Mouse (Mus musculus) testis, adult 2 months (tissue): ENCODE data around the gene Rgs7. TPM values are rescaled to one million over a fixed set of nuclear protein-coding genes. Genes with fewer than 3 reads are reported as not detected.

Experiments
- H3K27ac ChIP-seq: fragments of 200-500 bp; 2 replicates; pipeline ENCODE4 v1.5.1; 2012; ENCODE audit warnings: low read depth, low read length; ENCODE audit not compliant: control insufficient read depth, insufficient read depth
- H3K27me3 ChIP-seq: fragments of 200-500 bp; 2 replicates; pipeline ENCODE4 v1.6.1; 2012; ENCODE audit warnings: mild to moderate bottlenecking, low read length, moderate library complexity; ENCODE audit not compliant: control insufficient read depth, insufficient read depth
- H3K36me3 ChIP-seq: fragments of 200-500 bp; 2 replicates; pipeline ENCODE4 v1.6.1; 2012; ENCODE audit warnings: mild to moderate bottlenecking, low read length; ENCODE audit not compliant: control insufficient read depth, insufficient read depth
- H3K4me1 ChIP-seq: fragments of 200-500 bp; 2 replicates; pipeline ENCODE4 v1.6.1; 2012; ENCODE audit warnings: low read length; ENCODE audit not compliant: control insufficient read depth, insufficient read depth
- H3K4me3 ChIP-seq: fragments of 200-500 bp; 2 replicates; pipeline ENCODE4 v1.5.1; 2012; ENCODE audit warnings: low read depth, mild to moderate bottlenecking, low read length, moderate library complexity, mixed read lengths; ENCODE audit not compliant: control insufficient read depth
- CTCF ChIP-seq: fragments of 200-500 bp; IDR thresholded peaks from 2 replicates; pipeline ENCODE4 v1.5.1; 2012; ENCODE audit warnings: low read depth, mild to moderate bottlenecking, inconsistent platforms, low read length, moderate library complexity; ENCODE audit not compliant: control insufficient read depth, insufficient read depth, insufficient replicate concordance
- POLR2A ChIP-seq: fragments of 200-500 bp; IDR thresholded peaks from 2 replicates; pipeline ENCODE4 v1.6.1; 2012; ENCODE audit warnings: low read depth, mild to moderate bottlenecking, inconsistent platforms, low read length, moderate library complexity; ENCODE audit not compliant: control insufficient read depth
- polyA plus RNA-seq: library from polyadenylated mRNA; depleted of rRNA; stranded (reverse); fragments of >200 nt; gene quantifications from 2 replicates; pipeline ENCODE4 v1.2.3, GENCODE M21; 2012

Rgs7 gene
- polyA plus RNA-seq, 1 experiment: 0.15 TPM

GRCm38 (mm10) chr1:175336191-175336590 is 156.1 kb downstream of the Rgs7 start:
- no peaks in the 10 kb centered on the region for H3K27me3 ChIP-seq
- TF ChIP-seq CTCF: no peak
- TF ChIP-seq POLR2A: no peak

GRCm38 (mm10) chr1:175333041-175333854 is 159.1 kb downstream of the Rgs7 start:
- H3K27ac ChIP-seq: no peak overlapping the region
- H3K36me3 ChIP-seq: no peaks in the 10 kb centered on the region
- no peak for TF ChIP-seq POLR2A
- no peak for TF ChIP-seq CTCF
- no peaks in the 10 kb centered on the region for H3K27me3 ChIP-seq
- no peaks in the 10 kb centered on the region for H3K4me1 ChIP-seq
- no peak overlapping the region for H3K4me3 ChIP-seq

More at GRCm38 (mm10) chr1:175336191-175336590, 156.1 kb downstream of the Rgs7 start:
- H3K36me3 ChIP-seq: no peaks in the 10 kb centered on the region
- no peaks in the 10 kb centered on the region for H3K4me1 ChIP-seq
- no peak overlapping the region for H3K4me3 ChIP-seq
- H3K27ac ChIP-seq: no peak overlapping the region

GRCm38 (mm10) chr1:175329934-175330471 is 162.3 kb downstream of the Rgs7 start:
- no peak overlapping the region for H3K27ac ChIP-seq
- TF ChIP-seq CTCF (no peak), POLR2A (no peak)
- H3K4me3 ChIP-seq: no peak overlapping the region
- no peaks in the 10 kb centered on the region for H3K27me3 ChIP-seq
- no peaks in the 10 kb centered on the region for H3K4me1 ChIP-seq
- no peaks in the 10 kb centered on the region for H3K36me3 ChIP-seq

GRCm38 (mm10) chr1:175322781-175323180 is 169.5 kb downstream of the Rgs7 start:
- Histone ChIP-seq H3K27ac (no peak overlapping the region), H3K27me3 (no peaks in the 10 kb centered on the region), H3K4me3 (no peak overlapping the region), H3K36me3 (no peaks in the 10 kb centered on the region), H3K4me1 (no peaks in the 10 kb centered on the region)
- no peak for TF ChIP-seq CTCF
- TF ChIP-seq POLR2A: no peak

GRCm38 (mm10) chr1:175319205-175319604 is 173.1 kb downstream of the Rgs7 start:
- Histone ChIP-seq H3K27me3 (no peaks in the 10 kb centered on the region), H3K36me3 (no peaks in the 10 kb centered on the region), H3K4me1 (no peaks in the 10 kb centered on the region), H3K27ac (no peak overlapping the region), H3K4me3 (no peak overlapping the region)
- TF ChIP-seq CTCF: no peak
- TF ChIP-seq POLR2A: no peak

GRCm38 (mm10) chr1:175317264-175317663 is 175.0 kb downstream of the Rgs7 start:
- Histone ChIP-seq H3K36me3 (no peaks in the 10 kb centered on the region), H3K27ac (no peak overlapping the region), H3K4me3 (no peak overlapping the region), H3K4me1 (no peaks in the 10 kb centered on the region), H3K27me3 (no peaks in the 10 kb centered on the region)
- TF ChIP-seq POLR2A (no peak), CTCF (no peak)

- TF ChIP-seq POLR2A (no peak), CTCF (no peak)
- Histone ChIP-seq H3K4me3 (no peak overlapping the region), H3K27me3 (no peaks in the 10 kb centered on the region), H3K27ac (no peak overlapping the region), H3K36me3 (no peaks in the 10 kb centered on the region), H3K4me1 (no peaks in the 10 kb centered on the region)
These were observed 184.7 kb downstream of the Rgs7 start for GRCm38 (mm10) chr1:175307604-175308003.

- no peak for TF ChIP-seq POLR2A
- TF ChIP-seq CTCF: no peak
- Histone ChIP-seq H3K27me3 (no peaks in the 10 kb centered on the region), H3K4me3 (no peak overlapping the region), H3K27ac (no peak overlapping the region), H3K36me3 (no peaks in the 10 kb centered on the region), H3K4me1 (no peaks in the 10 kb centered on the region)
These were observed 191.4 kb downstream of the Rgs7 start for GRCm38 (mm10) chr1:175300895-175301294.
